Mouse (Mus musculus) G1E (cell line): ENCODE measurements around the gene Tpmt. TPM values are rescaled to one million over a fixed set of nuclear protein-coding genes. Genes with fewer than 3 reads are reported as not detected.

Experiments used
- ATAC-seq: 2 replicates; pipeline ENCODE4 v1.8.0; 2016; ENCODE audit warnings: mild to moderate bottlenecking; ENCODE audit not compliant: insufficient number of reproducible peaks, poor library complexity, low FRiP score, severe bottlenecking; ENCODE audit errors: extremely low read depth
- DNase-seq: peaks from one replicate; pipeline ENCODE4 v3.0.0; 2012; ENCODE audit warnings: low spot score
- H3K27me3 ChIP-seq: 2 replicates; pipeline ENCODE4 v1.6.1; 2012; ENCODE audit warnings: mild to moderate bottlenecking, low read length, inconsistent platforms; ENCODE audit not compliant: insufficient read depth
- H3K36me3 ChIP-seq: replicated peaks from 2 replicates; pipeline ENCODE3; 2012; ENCODE audit warnings: mild to moderate bottlenecking, inconsistent platforms
- H3K4me1 ChIP-seq: 2 replicates; pipeline ENCODE4 v1.6.1; 2012; ENCODE audit warnings: low read depth, low read length, inconsistent platforms, mixed read lengths; ENCODE audit not compliant: insufficient read depth
- H3K4me3 ChIP-seq: 2 replicates; pipeline ENCODE4 v1.5.1; 2012; ENCODE audit warnings: low read depth, mild to moderate bottlenecking, inconsistent platforms, low read length, moderate library complexity, mixed read lengths
- H3K9me3 ChIP-seq: replicated peaks from 2 replicates; pipeline ENCODE4 v1.6.1; 2012; ENCODE audit warnings: inconsistent platforms
- CTCF ChIP-seq: IDR thresholded peaks from 2 replicates; pipeline ENCODE4 v1.5.1; 2012; ENCODE audit warnings: low read depth, low read length, inconsistent platforms, mixed read lengths
- GATA1 ChIP-seq: IDR thresholded peaks from 2 replicates; pipeline ENCODE4 v1.6.1; 2012; ENCODE audit warnings: borderline replicate concordance, low read length, inconsistent platforms, mixed read lengths
- GATA2 ChIP-seq: IDR thresholded peaks from 2 replicates; pipeline ENCODE4 v1.6.1; 2012; ENCODE audit warnings: low read depth, low read length, inconsistent platforms, borderline replicate concordance
- POLR2AphosphoS5 ChIP-seq: IDR thresholded peaks from 2 replicates; pipeline ENCODE4 v1.6.1; 2012; ENCODE audit warnings: low read depth, low read length, inconsistent platforms; ENCODE audit not compliant: insufficient replicate concordance
- TAL1 ChIP-seq: conservative IDR thresholded peaks from 2 replicates; pipeline ENCODE4 v1.6.1; 2012; ENCODE audit warnings: low read depth, low read length, inconsistent platforms, mixed read lengths
- polyA plus RNA-seq: library from polyadenylated mRNA; stranded (reverse); fragments of >175 nt; gene quantifications from 2 replicates; pipeline ENCODE4 v1.2.3, GENCODE M21; 2012
- total RNA-seq, 2 experiments: library from RNA; stranded (forward) in 1 of 2; stranded (reverse) in 1 of 2; fragments of 200-1000 nt in 1 of 2; fragments of >200 nt in 1 of 2; fragmentation: Nextera tagmentation in 1 of 2; gene quantifications; 2 replicates each; pipeline ENCODE4 v1.2.3; 2014 to 2017

Tpmt gene
- total and polyA plus RNA-seq, 3 experiments: 0.16 to 15.1 (median 11.4) TPM

DNA sequence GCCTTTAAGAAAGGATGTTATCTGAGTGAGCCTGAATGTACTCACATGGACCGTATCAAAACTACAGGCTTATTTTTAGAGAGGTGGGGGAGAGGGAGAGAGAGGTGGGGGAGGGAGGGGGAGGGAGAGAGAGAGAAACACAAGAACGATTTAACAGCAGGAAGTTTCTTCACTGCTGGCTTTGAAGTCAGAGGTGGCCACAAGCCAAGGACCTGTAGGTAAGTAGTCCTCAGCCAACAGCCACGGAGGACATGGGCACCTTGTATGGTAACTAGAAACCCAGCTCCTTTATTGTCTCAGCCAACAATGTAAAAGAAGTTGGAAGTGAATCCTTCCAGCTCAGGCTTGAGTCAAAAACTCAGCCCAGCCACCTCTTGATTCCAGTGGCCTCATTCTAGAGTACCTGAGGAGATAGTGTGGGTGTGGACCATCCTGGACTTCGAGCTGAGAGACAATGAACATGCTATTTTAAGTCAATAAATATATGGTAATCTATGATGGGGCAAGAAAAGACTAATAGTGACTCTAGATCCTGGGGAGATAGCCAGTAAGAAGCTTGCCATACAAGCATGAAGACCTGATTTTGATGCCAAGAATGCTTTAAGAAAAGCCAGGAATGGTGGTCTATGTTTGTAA lies 54.0 kb downstream of the Tpmt start:
- TF ChIP-seq CTCF: no peak
- no peak for TF ChIP-seq GATA2
- TF ChIP-seq TAL1: no peak
- no peaks in the 10 kb centered on the region for H3K4me1 ChIP-seq

DNA sequence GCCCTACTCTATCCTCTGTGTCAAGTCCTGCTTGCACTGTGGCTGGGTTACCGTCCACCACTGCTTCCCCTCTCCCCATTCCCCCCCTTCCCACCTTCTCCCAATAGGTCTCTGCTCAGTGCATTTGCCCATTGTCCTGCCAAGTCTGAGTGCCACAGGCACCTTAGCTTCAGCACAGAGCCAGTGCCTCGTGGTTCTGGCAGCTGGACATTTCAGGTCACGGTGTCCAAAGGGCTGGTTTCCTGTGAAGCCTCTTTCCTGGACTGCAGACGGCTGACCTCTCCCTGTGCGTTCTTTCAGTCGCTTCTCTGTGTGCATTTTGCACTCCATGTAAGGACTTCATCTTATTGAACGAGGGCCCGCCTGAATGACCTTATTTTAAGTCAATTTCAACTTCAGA lies 56.6 kb downstream of the Tpmt start:
- DNase-seq: no peak
- no peaks in the 10 kb centered on the region for H3K9me3 ChIP-seq
- no peak for ATAC-seq
- no peak for TF ChIP-seq GATA1
- TF ChIP-seq GATA2: no peak
- TF ChIP-seq POLR2AphosphoS5: no peak
- TF ChIP-seq CTCF: no peak
- no peak for TF ChIP-seq TAL1
- H3K27me3 ChIP-seq: peaks cover 5% of the 10 kb centered on the region
- 0 out of 2 replicates have a peak, but pooled peaks cover 5% of the 10 kb centered on the region for H3K4me1 ChIP-seq
- no peak overlapping the region for H3K4me3 ChIP-seq
- H3K36me3 ChIP-seq: no peaks in the 10 kb centered on the region

More for the DNA sequence above, 54.0 kb downstream of the Tpmt start:
- Histone ChIP-seq H3K27me3 (peaks cover 5% of the 10 kb centered on the region), H3K4me3 (no peak overlapping the region), H3K36me3 (no peaks in the 10 kb centered on the region), H3K9me3 (no peaks in the 10 kb centered on the region)
- no peak for ATAC-seq
- DNase-seq: no peak

DNA sequence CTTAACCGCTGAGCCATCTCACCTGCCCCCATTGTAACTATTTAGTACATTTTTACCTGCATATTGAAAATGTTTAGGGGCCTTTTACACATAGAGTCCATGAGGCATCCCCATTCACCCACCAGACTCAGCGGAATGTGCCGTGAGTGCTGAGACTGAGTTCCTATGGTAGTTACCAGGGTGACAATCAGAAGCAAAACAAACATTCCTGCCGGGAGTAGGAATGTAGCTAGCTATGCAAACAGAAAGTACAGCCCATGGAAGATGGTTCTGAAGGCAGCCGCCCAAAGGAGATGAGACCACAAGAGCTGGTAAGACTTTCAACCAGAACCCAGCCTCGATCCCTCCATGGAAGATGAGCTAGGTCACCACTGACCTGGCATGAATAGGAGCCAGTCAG lies 58.3 kb downstream of the Tpmt start:
- DNase-seq (no peak), ATAC-seq (no peak)
- Histone ChIP-seq H3K4me1 (0 out of 2 replicates have a peak, but pooled peaks cover 5% of the 10 kb centered on the region), H3K4me3 (no peak overlapping the region), H3K27me3 (peaks cover 5% of the 10 kb centered on the region), H3K9me3 (no peaks in the 10 kb centered on the region), H3K36me3 (no peaks in the 10 kb centered on the region)
- TF ChIP-seq GATA1 (no peak), TAL1 (no peak), CTCF (no peak), POLR2AphosphoS5 (no peak), GATA2 (no peak)

DNA sequence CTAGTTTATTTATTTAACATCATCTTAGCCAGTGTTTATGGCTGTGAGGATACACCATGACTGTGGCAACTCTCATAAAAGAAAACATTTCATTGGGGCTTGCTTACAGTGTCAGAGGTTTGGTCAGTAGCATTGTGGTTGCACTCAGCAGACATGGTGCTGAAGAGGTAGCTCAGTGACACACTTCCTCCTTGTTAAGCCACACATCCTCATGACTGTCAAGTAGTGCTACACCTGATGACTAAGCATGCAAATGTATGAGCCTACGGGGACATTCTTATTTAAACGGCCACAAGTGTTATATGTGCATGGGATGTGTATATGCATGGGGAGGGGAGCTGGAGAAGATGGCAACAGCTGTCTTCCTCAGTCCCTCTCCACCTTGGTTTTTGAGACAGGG lies 60.7 kb downstream of the Tpmt start:
- Histone ChIP-seq H3K4me3 (no peak overlapping the region), H3K27me3 (peaks cover 8% of the 10 kb centered on the region), H3K36me3 (no peaks in the 10 kb centered on the region), H3K4me1 (0 out of 2 replicates have a peak, but pooled peaks cover 5% of the 10 kb centered on the region), H3K9me3 (no peaks in the 10 kb centered on the region)
- DNase-seq (no peak), ATAC-seq (no peak)
- TF ChIP-seq CTCF (no peak), POLR2AphosphoS5 (no peak), GATA1 (no peak), GATA2 (no peak), TAL1 (no peak)

DNA sequence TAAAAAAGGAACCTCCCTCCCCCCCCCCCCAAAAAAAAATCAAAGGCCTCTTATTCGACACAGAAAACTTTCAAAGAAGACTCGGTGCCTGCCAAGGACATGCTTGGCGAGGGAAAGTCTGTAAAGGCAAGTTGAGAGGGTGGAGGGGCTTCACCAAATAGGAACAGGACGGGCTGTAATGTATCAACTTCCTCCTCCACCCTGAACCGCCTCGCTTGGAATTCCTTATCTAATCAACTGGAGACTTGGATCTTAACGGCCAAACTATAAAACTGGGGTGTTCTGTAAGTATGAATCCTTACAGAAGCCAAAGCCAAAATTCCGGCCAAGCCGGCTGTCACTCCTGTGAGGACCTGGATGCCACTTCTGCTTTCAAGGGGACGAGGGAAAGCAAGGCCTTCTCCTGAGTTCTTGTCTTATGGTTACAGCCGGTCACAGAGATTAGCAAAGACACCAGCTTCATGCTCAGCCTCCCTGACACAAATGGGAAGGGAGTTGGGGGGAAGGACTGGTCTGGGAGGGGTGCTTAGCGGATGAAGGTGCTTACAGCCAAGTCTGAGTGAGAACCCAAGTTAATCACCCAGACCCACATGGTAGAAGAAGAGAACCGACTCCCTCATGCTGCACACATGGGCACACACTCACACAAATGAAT lies 64.6 kb downstream of the Tpmt start:
- ATAC-seq: no peak
- no peak for DNase-seq
- no peaks in the 10 kb centered on the region for H3K9me3 ChIP-seq

DNA sequence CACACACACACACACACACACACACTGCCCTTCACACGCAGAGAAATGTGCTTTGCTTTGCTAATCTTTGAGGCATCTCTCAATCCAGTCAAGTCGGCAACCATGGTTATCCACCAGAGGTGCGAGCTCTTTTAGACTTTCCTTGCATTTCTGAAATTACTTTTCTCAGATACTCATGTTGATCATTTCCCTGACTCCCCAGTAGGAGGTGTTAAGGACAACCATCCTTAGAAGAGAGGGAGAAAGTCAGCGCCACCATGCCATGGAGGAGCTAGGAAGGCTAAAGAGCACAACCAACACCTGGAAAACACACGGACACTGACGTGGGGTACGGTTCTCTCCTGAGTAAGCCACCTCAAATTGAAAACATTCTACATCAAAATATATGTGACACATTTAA lies 68.0 kb downstream of the Tpmt start:
- DNase-seq (no peak), ATAC-seq (no peak)
- Histone ChIP-seq H3K27me3 (0 out of 2 replicates have a peak, but pooled peaks cover 2% of the 10 kb centered on the region), H3K36me3 (no peaks in the 10 kb centered on the region), H3K9me3 (no peaks in the 10 kb centered on the region), H3K4me1 (no peaks in the 10 kb centered on the region), H3K4me3 (no peak overlapping the region)
- TF ChIP-seq CTCF: no peak
- TF ChIP-seq GATA2: no peak
- no peak for TF ChIP-seq POLR2AphosphoS5
- TF ChIP-seq TAL1: no peak
- TF ChIP-seq GATA1: no peak

More for the DNA sequence above, 64.6 kb downstream of the Tpmt start:
- Histone ChIP-seq H3K4me3 (no peak overlapping the region), H3K36me3 (no peaks in the 10 kb centered on the region), H3K27me3 (0 out of 2 replicates have a peak, but pooled peaks cover 2% of the 10 kb centered on the region), H3K4me1 (0 out of 2 replicates have a peak, but pooled peaks cover 5% of the 10 kb centered on the region)
- TF ChIP-seq CTCF (no peak), GATA2 (no peak), TAL1 (no peak), POLR2AphosphoS5 (no peak), GATA1 (no peak)

DNA sequence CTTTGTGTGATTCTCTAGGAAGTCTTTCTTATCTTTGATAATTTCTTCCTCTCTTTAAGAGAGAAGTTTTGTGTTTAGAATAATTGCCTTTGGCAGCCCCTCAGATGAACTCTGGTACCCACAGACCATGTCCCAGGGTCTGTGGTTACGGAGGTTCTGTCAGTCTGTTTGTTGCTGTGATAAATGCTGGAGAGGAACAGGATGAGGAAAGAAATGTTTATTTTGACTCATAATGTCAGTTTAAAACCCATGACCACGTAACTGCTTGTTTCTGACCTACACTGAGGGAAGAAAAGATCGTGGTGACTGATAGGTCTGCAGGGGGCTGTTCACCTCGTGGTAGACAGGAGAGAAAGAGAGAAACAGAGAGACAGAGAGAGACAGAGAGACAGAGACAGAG lies 68.6 kb downstream of the Tpmt start:
- Histone ChIP-seq H3K36me3 (no peaks in the 10 kb centered on the region), H3K9me3 (no peaks in the 10 kb centered on the region), H3K4me3 (no peak overlapping the region), H3K4me1 (no peaks in the 10 kb centered on the region), H3K27me3 (0 out of 2 replicates have a peak, but pooled peaks cover 2% of the 10 kb centered on the region)
- no peak for ATAC-seq
- TF ChIP-seq POLR2AphosphoS5 (no peak), CTCF (no peak)
- DNase-seq: no peak
